Mouse (Mus musculus): Measurements from ENCODE around the gene Tmprss13.

The Tmprss13 gene

GRCm38 (mm10) chr9:45318855-45319254 lies at the start of gene Tmprss13:
TSS of gene Tmprss13 (plus strand) at chr9:45319100.
- DNase-seq (ENCODE audit: low read depth, low spot score): no peak

- DNase-seq (ENCODE audit: low read depth, low spot score): peak; percentile 85
Observed at GRCm38 (mm10) chr9:45272213-45272612, 46.7 kb upstream of the Tmprss13 start.

- peak; percentile 82 for DNase-seq (ENCODE audit: low read depth, low spot score)
Observed at GRCm38 (mm10) chr9:45274218-45274617, 44.7 kb upstream of the Tmprss13 start.

GRCm38 (mm10) chr9:45274635-45275034 lies 44.3 kb upstream of the Tmprss13 start:
- DNase-seq (ENCODE audit: low read depth, low spot score): no peak

GRCm38 (mm10) chr9:45280059-45280458 lies 38.8 kb upstream of the Tmprss13 start:
- no peak for DNase-seq (ENCODE audit: low read depth, low spot score)

- peak; percentile 70 for DNase-seq (ENCODE audit: low read depth, low spot score)
Observed at GRCm38 (mm10) chr9:45280891-45281290, 38.0 kb upstream of the Tmprss13 start.

- DNase-seq (ENCODE audit: low read depth, low spot score): no peak
Observed at GRCm38 (mm10) chr9:45282466-45282865, 36.4 kb upstream of the Tmprss13 start.

- DNase-seq (ENCODE audit: low read depth, low spot score): no peak
Observed at GRCm38 (mm10) chr9:45291481-45292168, 27.3 kb upstream of the Tmprss13 start.

GRCm38 (mm10) chr9:45294210-45295011 lies 24.5 kb upstream of the Tmprss13 start:
- peak; percentile 60 for DNase-seq (ENCODE audit: low read depth, low spot score)

GRCm38 (mm10) chr9:45299231-45300006 lies 19.5 kb upstream of the Tmprss13 start:
- DNase-seq (ENCODE audit: low read depth, low spot score): peak; percentile 90

GRCm38 (mm10) chr9:45300422-45301104 lies 18.3 kb upstream of the Tmprss13 start:
- peak; percentile 95 for DNase-seq (ENCODE audit: low read depth, low spot score)

- DNase-seq (ENCODE audit: low read depth, low spot score): no peak
Observed at GRCm38 (mm10) chr9:45301771-45302170, 17.1 kb upstream of the Tmprss13 start.

- DNase-seq (ENCODE audit: low read depth, low spot score): no peak
Observed at GRCm38 (mm10) chr9:45306746-45307410, 12.0 kb upstream of the Tmprss13 start.

- no peak for DNase-seq (ENCODE audit: low read depth, low spot score)
Observed at GRCm38 (mm10) chr9:45308521-45308920, 10.4 kb upstream of the Tmprss13 start.

GRCm38 (mm10) chr9:45311858-45312257 lies 7.0 kb upstream of the Tmprss13 start:
- DNase-seq (ENCODE audit: low read depth, low spot score): no peak

- no peak for DNase-seq (ENCODE audit: low read depth, low spot score)
Observed at GRCm38 (mm10) chr9:45313913-45314312, 5.0 kb upstream of the Tmprss13 start.

- no peak for DNase-seq (ENCODE audit: low read depth, low spot score)
Observed at GRCm38 (mm10) chr9:45317635-45318034, 1.3 kb upstream of the Tmprss13 start.

GRCm38 (mm10) chr9:45321465-45321864 lies 2.6 kb downstream of the Tmprss13 start:
- no peak for DNase-seq (ENCODE audit: low read depth, low spot score)

- no peak for DNase-seq (ENCODE audit: low read depth, low spot score)
Observed at GRCm38 (mm10) chr9:45321946-45322430, 3.1 kb downstream of the Tmprss13 start.

- no peak for DNase-seq (ENCODE audit: low read depth, low spot score)
Observed at GRCm38 (mm10) chr9:45326390-45326789, 7.5 kb downstream of the Tmprss13 start.

GRCm38 (mm10) chr9:45328263-45328662 lies 9.4 kb downstream of the Tmprss13 start:
- DNase-seq (ENCODE audit: low read depth, low spot score): no peak

Data from A20 (cell line).